Mouse (Mus musculus): ENCODE measurements at regions not wholly inside any gene's neighbourhood (a gene's known extent, or its start where the extent isn't known, plus 50 kb on each side); places are given as distances from the start of the nearest gene placed in this dataset.

- TF ChIP-seq CTCF (IDR thresholded peaks at IDR 0.05; ENCODE audit: borderline replicate concordance, insufficient read depth, low read length) (no peak), POLR2A (IDR thresholded peaks at IDR 0.05; ENCODE audit: low read depth, low read length) (no peak)
Measured at GRCm38 (mm10) chr7:73662536-73662935, 77.6 kb upstream of the Fam174b start.
